Mouse (Mus musculus): ENCODE data around the gene 4933415A04Rik. TPM values are rescaled to one million over a fixed set of nuclear protein-coding genes. Genes with fewer than 3 reads are reported as not detected.

4933415A04Rik gene
- 2.9 and 3.9 TPM in 2 replicates for polyA plus RNA-seq (2015; fragmentation: Nextera tagmentation; extraction: Ambion mirVana)

GRCm38 (mm10) chr11:43586324-43587090, at the start of gene 4933415A04Rik:
TSS of gene 4933415A04Rik (plus strand) at chr11:43587040.
- Histone ChIP-seq H3K27me3 (replicated peaks; ENCODE audit: insufficient read depth, low read length) (no peaks in the 10 kb centered on the region), H3K36me3 (ENCODE audit: insufficient read depth, low read length) (no peaks in the 10 kb centered on the region), H3K4me1 (ENCODE audit: insufficient read depth, low read depth, low read length) (no peaks in the 10 kb centered on the region), H3K9me3 (ENCODE audit: low read length) (no peaks in the 10 kb centered on the region), H3K4me2 (replicated peaks; ENCODE audit: low read depth, low read length) (no peak within 1 kb of the TSS), H3K4me3 (ENCODE audit: low read depth, low read length) (no peak within 1 kb of the TSS), H3K9ac (replicated peaks; ENCODE audit: low read depth) (no peak within 1 kb of the TSS), H3K27ac (ENCODE audit: low read length) (no peak within 1 kb of the TSS)
- TF ChIP-seq CTCF (IDR thresholded peaks at IDR 0.05) (peak; percentile 86), EP300 (IDR thresholded peaks at IDR 0.05) (no peak)
- DNase-seq (ENCODE audit: low spot score) (peak; percentile 76), ATAC-seq (peak; percentile 63)
- 68% methylated on average over 7 of the region's 7 CpGs for whole genome bisulfite sequencing

- no peak overlapping the region for H3K4me3 ChIP-seq (ENCODE audit: low read depth, low read length)
- H3K27me3 ChIP-seq (replicated peaks; ENCODE audit: insufficient read depth, low read length): no peaks in the 10 kb centered on the region
- ATAC-seq (no peak), DNase-seq (ENCODE audit: low spot score) (no peak)
- no peaks in the 10 kb centered on the region for H3K9me3 ChIP-seq (ENCODE audit: low read length)
- H3K4me1 ChIP-seq (ENCODE audit: insufficient read depth, low read depth, low read length): no peaks in the 10 kb centered on the region
- TF ChIP-seq EP300 (IDR thresholded peaks at IDR 0.05): no peak
- no peak for TF ChIP-seq CTCF (IDR thresholded peaks at IDR 0.05)
- no peak overlapping the region for H3K9ac ChIP-seq (replicated peaks; ENCODE audit: low read depth)
- H3K27ac ChIP-seq (ENCODE audit: low read length): no peak overlapping the region
- 77% methylated on average over 6 of the region's 6 CpGs for WGBS
- no peak overlapping the region for H3K4me2 ChIP-seq (replicated peaks; ENCODE audit: low read depth, low read length)
- H3K36me3 ChIP-seq (ENCODE audit: insufficient read depth, low read length): no peaks in the 10 kb centered on the region
Observed at GRCm38 (mm10) chr11:43537074-43537473, 49.8 kb upstream of the 4933415A04Rik start.

DNA sequence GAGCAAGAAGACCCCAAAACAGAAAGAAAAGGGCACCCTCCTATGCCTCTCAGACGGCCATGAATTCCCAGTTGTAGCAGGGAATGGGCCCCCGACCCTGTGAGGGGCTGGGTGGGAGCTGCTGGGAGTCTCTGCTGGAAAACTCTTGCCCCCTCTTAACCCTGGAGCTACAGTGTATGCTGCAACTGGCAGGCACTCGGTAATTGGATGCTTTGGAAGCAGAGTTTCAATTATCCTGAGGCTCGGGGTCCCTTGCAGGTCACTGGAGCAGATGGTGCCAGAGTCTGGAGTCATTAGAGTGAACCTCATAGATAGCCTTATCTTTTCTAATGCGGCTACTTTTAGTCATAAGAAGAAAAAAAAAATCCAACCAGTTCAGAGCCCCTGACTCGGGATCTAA, 47.0 kb upstream of the 4933415A04Rik start:
- Histone ChIP-seq H3K4me1 (ENCODE audit: insufficient read depth, low read depth, low read length) (no peaks in the 10 kb centered on the region), H3K27ac (ENCODE audit: low read length) (no peak overlapping the region), H3K4me3 (ENCODE audit: low read depth, low read length) (no peak overlapping the region), H3K36me3 (ENCODE audit: insufficient read depth, low read length) (no peaks in the 10 kb centered on the region), H3K9ac (replicated peaks; ENCODE audit: low read depth) (no peak overlapping the region), H3K4me2 (replicated peaks; ENCODE audit: low read depth, low read length) (no peak overlapping the region), H3K27me3 (replicated peaks; ENCODE audit: insufficient read depth, low read length) (no peaks in the 10 kb centered on the region), H3K9me3 (ENCODE audit: low read length) (no peaks in the 10 kb centered on the region)
- TF ChIP-seq EP300 (IDR thresholded peaks at IDR 0.05): no peak
- TF ChIP-seq CTCF (IDR thresholded peaks at IDR 0.05): no peak
- no peak for ATAC-seq
- 48% methylated on average over 6 of the region's 6 CpGs for WGBS
- no peak for DNase-seq (ENCODE audit: low spot score)

GRCm38 (mm10) chr11:43543711-43544466, 43.0 kb upstream of the 4933415A04Rik start:
- H3K4me3 ChIP-seq (ENCODE audit: low read depth, low read length): no peak overlapping the region
- no peaks in the 10 kb centered on the region for H3K36me3 ChIP-seq (ENCODE audit: insufficient read depth, low read length)
- no peak overlapping the region for H3K4me2 ChIP-seq (replicated peaks; ENCODE audit: low read depth, low read length)
- peaks cover 9% of the 10 kb centered on the region; the same call in 1 of the 2 replicates for H3K4me1 ChIP-seq (ENCODE audit: insufficient read depth, low read depth, low read length)
- no peak overlapping the region for H3K9ac ChIP-seq (replicated peaks; ENCODE audit: low read depth)
- H3K27me3 ChIP-seq (replicated peaks; ENCODE audit: insufficient read depth, low read length): no peaks in the 10 kb centered on the region
- TF ChIP-seq EP300 (IDR thresholded peaks at IDR 0.05) (no peak), CTCF (IDR thresholded peaks at IDR 0.05) (no peak)
- WGBS: 62% methylated on average over 15 of the region's 15 CpGs
- peak; percentile 47 for DNase-seq (ENCODE audit: low spot score)
- H3K9me3 ChIP-seq (ENCODE audit: low read length): no peaks in the 10 kb centered on the region
- no peak overlapping the region for H3K27ac ChIP-seq (ENCODE audit: low read length)
- 0 out of 2 replicates have a peak, but pooled peaks have one; percentile 2 for ATAC-seq

GRCm38 (mm10) chr11:43544819-43545218, 42.0 kb upstream of the 4933415A04Rik start:
- H3K4me2 ChIP-seq (replicated peaks; ENCODE audit: low read depth, low read length): no peak overlapping the region
- H3K4me1 ChIP-seq (ENCODE audit: insufficient read depth, low read depth, low read length): peaks cover 14% of the 10 kb centered on the region; the same call in 1 of the 2 replicates
- H3K27ac ChIP-seq (ENCODE audit: low read length): no peak overlapping the region
- no peak for TF ChIP-seq EP300 (IDR thresholded peaks at IDR 0.05)
- no peak for TF ChIP-seq CTCF (IDR thresholded peaks at IDR 0.05)
- no peaks in the 10 kb centered on the region for H3K27me3 ChIP-seq (replicated peaks; ENCODE audit: insufficient read depth, low read length)
- H3K9ac ChIP-seq (replicated peaks; ENCODE audit: low read depth): no peak overlapping the region
- H3K36me3 ChIP-seq (ENCODE audit: insufficient read depth, low read length): no peaks in the 10 kb centered on the region
- WGBS: 63% methylated on average over 7 of the region's 7 CpGs
- H3K4me3 ChIP-seq (ENCODE audit: low read depth, low read length): no peak overlapping the region
- ATAC-seq: no peak
- no peaks in the 10 kb centered on the region for H3K9me3 ChIP-seq (ENCODE audit: low read length)
- no peak for DNase-seq (ENCODE audit: low spot score)

DNA sequence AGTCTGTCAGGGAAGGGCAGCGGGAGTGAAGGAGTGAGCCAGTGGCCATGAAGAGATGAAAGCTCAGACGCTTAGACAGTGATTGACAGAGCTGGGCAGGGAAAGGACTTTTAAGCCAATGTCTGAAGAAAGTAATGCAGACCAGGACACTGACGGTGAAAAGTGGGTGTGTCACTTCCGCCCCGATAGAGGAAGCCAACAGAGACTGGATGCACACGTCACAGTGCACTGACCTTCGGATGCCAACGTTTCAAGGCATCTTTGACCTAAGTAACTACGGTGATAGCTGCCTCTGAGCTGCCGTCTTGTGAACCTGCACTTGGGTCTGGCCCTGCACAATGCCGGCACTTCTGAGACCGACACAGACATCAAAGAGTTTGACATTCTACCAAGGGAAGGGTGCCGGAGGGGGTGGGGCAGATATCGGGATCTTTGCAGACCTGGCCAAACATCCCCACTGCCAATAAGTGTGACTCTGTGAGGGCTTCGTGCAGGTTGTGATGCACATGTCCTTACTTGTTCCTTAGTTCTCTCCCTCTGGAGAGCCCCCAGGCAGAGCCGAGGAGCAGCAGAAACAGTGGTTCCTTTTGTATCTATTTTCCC, 40.9 kb upstream of the 4933415A04Rik start:
- Histone ChIP-seq H3K4me3 (ENCODE audit: low read depth, low read length) (no peak overlapping the region), H3K27me3 (replicated peaks; ENCODE audit: insufficient read depth, low read length) (no peaks in the 10 kb centered on the region), H3K9me3 (ENCODE audit: low read length) (no peaks in the 10 kb centered on the region), H3K4me1 (ENCODE audit: insufficient read depth, low read depth, low read length) (peaks cover 20% of the 10 kb centered on the region; the same call in 1 of the 2 replicates), H3K27ac (ENCODE audit: low read length) (no peak overlapping the region), H3K9ac (replicated peaks; ENCODE audit: low read depth) (no peak overlapping the region), H3K4me2 (replicated peaks; ENCODE audit: low read depth, low read length) (no peak overlapping the region), H3K36me3 (ENCODE audit: insufficient read depth, low read length) (no peaks in the 10 kb centered on the region)
- 45% methylated on average over 16 of the region's 16 CpGs for WGBS
- DNase-seq (ENCODE audit: low spot score) (no peak), ATAC-seq (no peak)
- TF ChIP-seq CTCF (IDR thresholded peaks at IDR 0.05) (no peak), EP300 (IDR thresholded peaks at IDR 0.05) (no peak)

Data from lung, postnatal 0 days (tissue).